Mouse (Mus musculus) thymus, postnatal 14 days (tissue): Measurements from ENCODE around the gene Celf2.

Experiments used
- DNase-seq: peaks from one replicate; pipeline ENCODE4 v3.0.0; 2021

The Celf2 gene

DNA sequence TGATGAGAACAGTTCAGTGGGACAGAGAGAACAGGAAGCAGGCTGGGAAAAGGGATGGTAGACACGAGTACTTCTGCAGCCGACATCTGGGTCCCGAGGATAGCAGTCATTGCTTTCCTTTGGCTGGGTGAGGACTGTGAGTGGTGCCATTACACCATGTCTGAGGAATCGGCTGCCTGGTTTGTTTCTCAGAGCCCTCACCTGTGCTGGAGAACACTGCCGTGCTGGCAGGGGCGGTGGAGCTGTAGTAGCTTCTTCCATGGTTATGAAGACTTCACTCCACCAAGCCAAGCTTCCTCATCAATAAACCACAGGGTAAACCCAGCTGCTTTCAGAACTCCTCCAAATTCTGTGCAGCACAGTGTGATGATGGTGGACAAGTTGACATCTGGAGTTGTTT lies 860.5 kb downstream of the Celf2 start:
- no peak for DNase-seq

DNA sequence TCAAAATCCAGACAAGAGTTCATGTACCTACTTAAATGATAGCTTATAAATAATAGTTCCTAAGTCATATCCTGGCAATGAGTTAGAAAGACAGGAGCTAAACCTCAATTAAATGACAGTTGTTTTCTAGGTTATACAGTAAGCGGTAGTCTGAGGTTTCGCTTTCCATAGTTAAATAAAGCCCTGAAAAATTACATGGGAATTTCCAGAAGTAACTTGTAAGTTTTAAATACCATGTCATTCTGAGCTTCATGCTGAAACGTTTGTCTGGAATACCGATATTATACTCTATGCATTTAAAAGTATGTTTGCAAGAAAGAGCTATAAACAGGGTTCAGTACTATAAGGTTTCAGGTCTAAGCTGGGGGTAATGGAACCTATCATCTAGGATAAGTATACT lies 862.3 kb downstream of the Celf2 start:
- DNase-seq: no peak

DNA sequence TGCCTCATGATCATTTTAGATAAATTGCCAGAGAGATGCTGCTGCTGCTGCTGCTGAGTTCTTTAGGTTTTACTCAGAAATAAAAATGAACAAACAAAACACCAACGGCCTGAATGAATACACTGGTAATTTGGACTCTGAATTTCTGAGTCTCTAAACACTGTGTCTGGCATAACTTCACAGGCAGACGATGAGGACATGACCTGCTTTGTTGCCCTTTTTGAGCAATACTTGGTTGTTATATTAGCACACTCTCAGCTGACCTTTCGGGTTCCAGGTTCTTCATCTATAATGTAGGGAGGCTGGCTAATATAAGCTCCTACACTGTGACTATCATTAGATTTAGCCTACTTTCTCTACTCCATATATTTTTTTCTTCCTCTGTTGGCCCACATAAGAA lies 863.0 kb downstream of the Celf2 start:
- no peak for DNase-seq

DNA sequence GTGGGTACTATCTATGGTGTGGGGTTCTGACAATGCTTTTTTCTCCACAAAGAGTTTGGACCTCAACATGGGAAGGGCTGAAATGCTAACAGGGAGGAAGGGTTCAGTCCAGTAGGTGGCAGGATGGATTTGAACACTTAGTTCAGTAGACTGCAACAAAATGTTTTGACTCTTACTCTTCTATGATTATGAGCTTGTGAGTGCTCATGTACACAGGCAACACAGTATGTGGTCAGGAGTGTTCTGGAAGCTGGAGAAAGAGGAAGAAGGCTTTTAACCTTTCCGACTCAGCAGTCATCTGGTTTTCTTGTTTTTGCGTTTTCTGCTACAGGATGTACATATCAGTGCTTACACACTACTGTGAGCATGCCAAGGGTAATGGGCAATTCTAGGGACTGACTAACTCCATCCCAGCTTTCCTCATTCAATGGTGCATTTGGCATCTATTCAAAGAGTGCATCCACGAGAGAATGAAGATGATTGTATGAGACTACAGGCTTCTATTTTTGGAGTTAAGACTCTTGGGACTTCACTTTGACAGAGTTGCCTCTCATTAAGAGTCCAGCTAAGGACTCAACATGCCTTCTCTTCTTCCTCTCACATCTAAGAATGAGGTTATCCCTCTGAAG lies 867.0 kb downstream of the Celf2 start:
- DNase-seq: peak; percentile 37

DNA sequence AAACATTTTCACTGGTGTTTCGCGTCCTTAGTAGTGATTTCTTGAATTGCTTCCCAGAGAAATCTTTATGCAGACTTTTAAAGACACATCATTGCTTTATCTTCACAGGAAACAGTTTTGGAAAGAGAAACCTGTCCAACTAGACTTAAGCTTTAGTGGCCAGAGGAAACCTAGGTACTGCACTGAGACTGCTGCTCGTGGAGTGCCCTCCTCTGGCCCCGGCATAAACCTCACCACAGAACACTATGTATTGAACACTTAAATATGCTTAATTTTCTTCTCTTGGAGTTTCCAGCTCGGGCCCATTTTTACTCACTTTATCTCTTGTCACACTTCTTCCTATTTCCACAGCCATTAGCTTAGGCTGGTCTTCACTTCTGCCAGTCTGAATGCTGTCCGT lies 870.0 kb downstream of the Celf2 start:
- DNase-seq: no peak

GRCm38 (mm10) chr2:6637147-6637546 lies 872.2 kb downstream of the Celf2 start:
- no peak for DNase-seq

DNA sequence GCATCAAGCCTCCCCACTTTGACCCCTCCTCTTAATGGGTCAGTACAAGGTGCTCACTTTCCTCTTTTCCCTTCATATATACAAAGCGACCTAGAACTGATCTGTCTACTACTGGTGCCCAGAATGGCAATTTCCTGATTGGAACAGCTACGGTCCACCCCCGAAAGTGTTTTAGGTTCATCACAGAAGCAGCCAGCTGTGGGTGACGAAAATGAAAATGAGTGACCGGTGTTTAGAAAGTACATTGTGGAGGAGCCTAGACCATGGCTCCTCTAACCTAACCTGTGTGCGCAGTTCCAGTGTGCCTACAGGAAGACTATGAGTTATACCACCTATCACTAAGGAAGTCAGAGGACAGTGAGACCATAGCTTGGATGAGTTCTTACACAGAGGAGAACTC lies 874.5 kb downstream of the Celf2 start:
- no peak for DNase-seq

DNA sequence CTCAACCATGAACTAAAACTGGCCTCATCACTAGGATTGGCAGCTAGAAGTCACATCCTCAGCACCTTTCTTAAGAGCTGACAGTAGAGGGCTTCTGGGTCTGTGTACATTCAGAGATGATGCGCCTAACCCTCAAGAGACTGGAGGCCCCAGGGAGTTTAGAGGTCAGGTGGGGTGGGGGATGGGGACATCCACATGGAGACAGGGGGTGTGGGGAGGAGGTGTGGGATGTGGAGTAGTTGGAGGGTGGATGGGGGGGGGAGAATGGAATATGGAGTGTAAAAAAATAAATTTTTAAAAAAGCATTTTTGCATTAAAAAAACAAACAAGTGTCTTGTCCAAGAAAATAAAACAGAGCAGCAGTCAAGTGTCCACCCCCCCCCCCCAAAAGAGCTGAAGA lies 876.2 kb downstream of the Celf2 start:
- no peak for DNase-seq

- no peak for DNase-seq
Measured at GRCm38 (mm10) chr2:6623802-6624201, 885.6 kb downstream of the Celf2 start.

GRCm38 (mm10) chr2:6622082-6622481 lies 887.3 kb downstream of the Celf2 start:
- DNase-seq: peak; percentile 25

DNA sequence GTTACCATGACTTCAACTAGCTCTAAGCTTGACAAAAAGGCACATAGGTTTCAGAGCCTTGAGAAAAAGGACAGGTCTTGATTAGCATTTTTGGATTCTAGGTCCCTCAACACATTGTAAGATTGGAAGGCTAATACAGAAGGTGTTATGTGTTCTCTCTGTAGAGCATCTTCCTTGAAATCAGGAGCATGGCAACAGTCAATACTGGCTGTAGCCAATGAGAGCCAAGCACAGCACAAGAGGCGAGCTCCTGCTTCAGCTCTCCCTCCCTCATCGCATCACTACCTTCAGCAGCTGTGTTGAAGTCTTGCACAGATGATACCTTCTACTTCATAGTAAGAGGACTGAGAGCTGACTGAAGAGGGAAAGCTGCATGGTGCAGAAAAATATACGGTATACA lies 890.5 kb downstream of the Celf2 start:
- no peak for DNase-seq

GRCm38 (mm10) chr2:6618450-6618849 lies 890.9 kb downstream of the Celf2 start:
- no peak for DNase-seq

- DNase-seq: no peak
Measured at GRCm38 (mm10) chr2:6604347-6604746, 905.0 kb downstream of the Celf2 start.

- peak; percentile 17 for DNase-seq
Measured at GRCm38 (mm10) chr2:6603880-6604279, 905.5 kb downstream of the Celf2 start.

DNA sequence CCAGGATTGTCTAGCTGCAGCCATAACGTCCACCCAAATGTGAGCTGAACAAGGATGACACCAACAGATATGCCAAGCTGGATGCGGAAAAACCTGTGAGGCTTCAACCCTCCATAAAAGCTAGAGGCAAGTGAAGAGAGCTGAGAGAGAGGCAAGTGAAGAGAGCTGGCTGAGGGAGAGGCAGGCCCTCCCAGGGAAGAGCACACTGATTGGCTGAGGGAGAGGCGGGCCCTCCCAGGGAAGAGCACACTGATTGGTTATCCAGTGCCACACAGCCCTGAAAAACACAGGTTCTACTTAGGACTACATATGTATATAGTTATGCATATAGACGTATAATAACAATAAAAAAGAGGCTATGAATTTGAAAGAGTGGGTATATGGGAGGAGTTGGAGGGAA lies 907.2 kb downstream of the Celf2 start:
- DNase-seq: peak; percentile 13

GRCm38 (mm10) chr2:6598879-6599167 lies 910.5 kb downstream of the Celf2 start:
- DNase-seq: no peak

GRCm38 (mm10) chr2:6598124-6598878 lies 911.1 kb downstream of the Celf2 start:
- no peak for DNase-seq

DNA sequence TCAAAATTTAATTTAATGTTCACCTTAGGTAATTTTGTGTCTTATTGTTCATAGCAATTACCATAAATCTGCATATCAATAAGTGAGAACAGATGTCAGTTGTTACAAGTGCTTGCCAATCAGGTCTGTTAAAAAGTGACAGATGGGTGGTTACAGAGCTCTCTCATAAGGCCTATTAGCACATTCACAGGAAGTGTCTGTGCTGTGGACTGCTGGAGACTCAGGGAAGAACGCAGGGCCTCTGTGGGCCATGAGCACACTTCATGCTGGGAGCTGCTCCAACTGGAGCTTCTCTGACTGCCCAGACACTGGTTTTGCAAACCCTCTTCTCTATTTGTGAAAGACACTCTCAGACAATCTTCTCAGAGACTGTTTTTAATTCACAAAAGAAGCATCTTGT lies 914.6 kb downstream of the Celf2 start:
- DNase-seq: no peak

DNA sequence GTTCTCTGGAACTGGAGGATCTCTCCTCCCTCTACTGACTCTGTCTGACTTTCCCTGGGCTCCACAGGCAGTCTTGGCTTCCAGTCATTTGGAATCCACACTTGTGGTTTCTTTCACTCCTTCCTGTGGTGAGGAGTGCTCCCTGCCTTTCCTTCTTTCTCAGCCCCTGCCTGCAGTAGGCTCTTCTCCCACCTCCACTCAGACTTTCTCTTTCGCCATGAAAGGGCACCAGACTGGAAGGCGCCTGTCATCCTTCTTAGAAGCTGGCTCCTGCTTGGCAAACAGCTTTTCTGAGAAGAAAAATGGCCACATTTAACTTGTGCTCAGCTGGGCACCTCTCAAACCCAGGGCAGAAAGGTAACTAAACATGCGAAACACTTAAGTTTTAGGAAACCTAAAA lies 915.2 kb downstream of the Celf2 start:
- DNase-seq: no peak

DNA sequence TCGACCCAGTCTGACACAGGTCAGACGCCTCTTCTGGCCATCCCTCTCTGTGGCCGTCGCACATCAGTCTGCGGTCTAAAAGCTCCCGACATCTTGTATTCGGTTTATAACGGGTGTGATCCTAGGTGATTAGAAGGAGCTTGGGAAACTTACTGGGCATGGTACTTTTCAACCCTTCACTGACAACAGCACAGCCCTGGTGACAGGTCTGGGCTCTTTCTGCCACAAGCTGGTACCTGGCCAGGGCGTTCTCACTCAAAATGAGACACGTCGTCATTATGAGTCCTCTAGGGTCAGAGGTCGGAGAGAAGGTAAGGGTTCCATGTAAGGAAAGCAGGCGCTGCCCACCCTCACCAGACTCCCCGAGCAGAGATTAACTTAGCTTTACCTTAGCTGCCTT lies 915.6 kb downstream of the Celf2 start:
- no peak for DNase-seq

DNA sequence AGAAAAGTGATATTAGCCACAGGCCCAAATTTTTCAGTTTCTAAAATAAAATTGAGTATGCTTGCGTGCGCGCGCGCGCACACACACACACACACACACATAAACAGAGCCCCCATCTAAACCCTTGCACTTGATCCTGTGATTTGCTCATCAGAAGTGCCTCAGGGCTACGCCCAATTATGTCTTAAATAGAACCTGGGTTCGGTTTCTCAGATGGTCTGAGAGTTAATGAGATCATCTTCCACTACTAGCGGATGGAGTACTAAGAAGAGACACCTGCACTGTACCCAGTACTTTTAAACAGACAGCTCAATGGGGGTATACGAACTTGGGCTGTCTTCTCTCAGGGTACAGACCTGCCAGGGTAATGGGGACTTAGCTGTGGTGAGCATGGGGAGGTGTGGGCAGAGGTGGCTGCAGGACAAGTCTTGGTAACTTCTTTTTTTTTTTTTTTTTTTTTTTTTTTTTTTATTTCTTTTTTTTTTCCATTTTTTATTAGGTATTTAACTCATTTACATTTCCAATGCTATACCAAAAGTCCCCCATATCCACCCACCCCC lies 923.2 kb downstream of the Celf2 start:
- no peak for DNase-seq

GRCm38 (mm10) chr2:6585069-6585754 lies 924.2 kb downstream of the Celf2 start:
- no peak for DNase-seq

DNA sequence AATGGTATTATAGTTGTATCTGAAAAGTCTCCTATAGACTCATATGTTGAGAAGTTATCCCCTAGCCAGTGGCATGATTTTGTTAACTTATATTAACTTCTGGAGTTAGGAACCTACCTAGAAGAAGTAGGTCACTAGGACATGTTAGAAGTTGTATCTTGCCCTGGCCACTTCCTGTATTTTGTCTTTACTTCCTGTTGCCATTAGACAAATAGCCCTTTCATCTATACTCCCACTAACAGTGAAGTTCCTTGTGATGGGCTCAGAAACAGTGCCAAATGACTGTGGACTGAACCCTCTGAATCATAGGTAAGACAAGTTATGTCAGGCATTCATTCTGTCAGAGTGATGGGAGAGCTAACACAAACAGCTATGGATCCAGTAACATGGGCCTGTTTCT lies 926.7 kb downstream of the Celf2 start:
- DNase-seq: no peak

DNA sequence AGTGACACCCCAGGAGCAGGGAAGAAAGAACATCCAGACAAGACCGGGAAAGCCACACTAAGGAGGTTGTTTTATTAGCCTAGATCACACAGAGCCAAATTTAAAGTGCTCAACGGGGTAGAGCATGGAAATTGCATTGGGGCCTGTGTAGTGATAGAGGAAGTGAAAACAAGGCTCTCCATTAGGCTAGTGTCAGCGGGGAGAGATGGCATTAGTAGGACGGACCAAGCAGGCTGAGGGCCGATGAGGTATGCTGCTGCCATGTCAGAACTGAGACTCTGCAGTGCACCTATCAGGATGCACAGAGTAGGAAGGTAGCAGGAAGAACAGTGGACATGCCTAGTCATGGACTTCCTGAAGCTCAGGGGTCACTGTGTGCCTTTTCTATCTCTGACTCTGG lies 929.3 kb downstream of the Celf2 start:
- no peak for DNase-seq
